Mouse (Mus musculus) kidney, adult 8-10 months (tissue): ENCODE measurements at regions not wholly inside any gene's neighbourhood (a gene's known extent, or its start where the extent isn't known, plus 50 kb on each side); places are given as distances from the start of the nearest gene placed in this dataset.

Source experiments
- DNase-seq, 2 experiments: peaks; one replicate each; pipeline ENCODE4 v3.0.0; 2022

- DNase-seq = no peak
Observed at GRCm38 (mm10) chr4:124057607-124058006, 139.8 kb upstream of the 4930535I16Rik start.

DNA sequence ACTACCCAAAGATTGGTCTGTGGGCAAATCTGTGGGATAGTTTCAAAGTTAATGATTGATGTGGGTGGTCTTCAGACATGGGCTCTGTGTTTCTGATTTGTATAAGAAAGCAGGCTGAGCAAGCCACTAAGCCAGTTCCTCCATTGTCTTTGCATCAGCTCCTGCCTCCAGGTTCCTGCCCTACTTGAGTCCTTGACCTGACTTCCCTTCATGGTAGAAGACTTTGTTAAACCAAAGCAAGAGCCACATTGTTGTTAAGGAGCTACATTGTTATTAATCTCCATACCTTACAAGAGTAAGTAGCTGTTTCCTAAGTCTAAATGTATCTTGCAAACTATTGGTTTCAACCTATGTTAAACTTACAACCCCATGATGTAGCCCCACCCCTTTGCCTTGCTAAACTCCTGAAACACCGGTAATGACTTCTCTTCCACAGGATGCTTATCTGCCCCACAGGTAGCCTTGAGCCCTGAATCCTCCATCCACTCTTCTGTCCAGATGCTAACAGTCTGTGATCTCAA is 136.5 kb upstream of the 4930535I16Rik start:
- no peak for DNase-seq

GRCm38 (mm10) chr4:124053340-124054038 is 135.7 kb upstream of the 4930535I16Rik start:
- no peak for DNase-seq

DNA sequence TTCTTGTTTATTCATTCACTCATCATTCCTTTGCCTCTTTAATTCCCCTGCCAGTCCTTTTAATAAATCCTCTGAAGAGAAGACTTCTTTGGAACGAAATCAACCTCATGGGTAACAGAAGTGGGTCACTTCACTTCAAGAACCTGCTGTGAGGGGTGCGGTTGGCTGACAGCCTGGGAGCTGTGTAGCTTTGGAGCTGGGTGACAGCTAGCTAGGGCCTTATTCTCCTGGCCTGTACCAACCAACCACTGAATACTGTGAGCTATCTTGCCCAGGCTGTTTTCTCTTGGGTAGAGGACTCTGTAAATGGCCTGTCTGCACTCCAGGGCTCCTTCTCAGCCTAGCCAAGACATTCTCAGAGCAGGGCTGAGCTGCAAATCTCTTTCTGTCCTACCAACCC is 134.6 kb upstream of the 4930535I16Rik start:
- DNase-seq = no peak

GRCm38 (mm10) chr4:124048348-124048831 is 130.6 kb upstream of the 4930535I16Rik start:
- DNase-seq = peak in 1 of 2 experiments; percentile 2

GRCm38 (mm10) chr4:124047898-124048297 is 130.1 kb upstream of the 4930535I16Rik start:
- no peak for DNase-seq

- no peak for DNase-seq
Observed at GRCm38 (mm10) chr4:124036483-124036882, 118.7 kb upstream of the 4930535I16Rik start.

DNA sequence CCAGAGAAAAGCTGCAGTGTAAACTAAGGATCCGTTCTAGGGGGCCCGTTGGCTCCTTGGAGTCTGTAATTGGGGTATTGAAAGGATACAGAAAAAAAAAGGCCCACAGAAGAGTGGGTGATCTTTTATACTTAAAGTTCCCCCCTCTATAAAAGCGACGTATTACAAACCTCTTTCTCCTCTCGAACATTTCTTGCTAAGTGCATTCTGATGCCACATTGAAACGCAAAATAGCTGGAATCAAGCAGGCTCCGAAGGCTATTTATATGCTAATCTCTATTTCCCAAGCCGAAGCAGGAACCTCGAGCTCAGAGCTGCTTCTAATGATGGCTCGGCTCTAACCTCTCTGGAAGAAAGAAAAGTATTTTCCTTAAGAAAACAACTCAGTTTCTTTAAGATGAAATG is 117.8 kb upstream of the 4930535I16Rik start:
- no peak for DNase-seq

DNA sequence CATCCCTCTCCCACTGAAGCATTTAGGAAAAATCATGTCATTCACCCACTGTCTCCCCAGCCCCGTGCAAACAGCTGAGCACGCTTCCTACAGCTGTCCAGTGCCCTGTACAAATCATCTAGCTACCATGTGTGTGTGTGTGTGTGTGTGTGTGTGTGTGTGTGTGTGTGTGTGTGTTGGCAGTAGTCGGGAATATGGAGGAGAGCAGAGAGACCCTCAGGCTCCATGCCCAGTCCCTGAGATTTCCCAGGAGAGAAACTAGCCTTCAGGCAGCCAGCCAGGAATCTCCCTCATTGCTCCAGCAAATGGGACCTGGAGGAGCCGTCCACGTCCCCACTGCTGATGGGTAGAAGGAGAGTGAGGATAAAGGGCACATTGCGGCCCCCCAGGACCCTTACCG is 117.4 kb upstream of the 4930535I16Rik start:
- no peak for DNase-seq

DNA sequence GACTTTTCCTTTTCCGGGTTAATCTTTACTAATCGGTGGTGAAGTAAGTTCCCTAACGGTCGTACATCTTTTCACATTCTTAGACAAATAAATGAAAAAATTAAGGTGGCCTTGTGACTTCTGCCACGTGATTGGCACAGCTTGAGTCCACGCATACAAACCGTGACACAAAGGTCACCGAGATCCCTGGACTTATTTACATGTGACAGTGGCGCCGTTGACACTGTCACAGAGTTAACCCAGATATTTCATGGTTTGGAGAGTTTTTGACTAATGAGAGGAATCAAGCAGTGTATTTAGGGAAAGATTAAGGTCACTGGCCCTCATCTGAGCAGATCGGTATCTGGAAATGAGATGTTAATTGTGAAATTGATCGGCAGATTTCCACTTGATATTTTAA is 110.2 kb upstream of the 4930535I16Rik start:
- no peak for DNase-seq

DNA sequence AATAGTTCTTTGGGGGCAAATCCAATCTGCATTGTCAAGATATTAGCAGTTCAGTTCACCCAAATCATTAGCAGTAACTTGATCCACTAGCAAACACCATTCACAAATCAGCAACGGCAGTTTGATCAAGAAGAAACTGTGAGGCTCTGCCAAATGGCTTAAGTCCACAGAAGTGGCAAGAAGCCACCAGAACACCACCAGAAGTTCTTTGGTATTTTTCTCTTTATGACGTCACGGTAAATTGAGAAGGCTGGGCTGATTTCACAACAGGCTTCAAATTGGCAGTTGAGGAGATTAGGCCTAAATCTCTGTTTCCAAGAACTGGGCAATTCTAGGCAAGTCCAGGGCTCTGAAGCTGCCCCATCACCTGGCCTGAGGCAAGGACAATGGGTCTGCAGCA is 98.6 kb upstream of the 4930535I16Rik start:
- DNase-seq = no peak

- no peak for DNase-seq
Observed at GRCm38 (mm10) chr4:124015323-124015722, 97.5 kb upstream of the 4930535I16Rik start.

DNA sequence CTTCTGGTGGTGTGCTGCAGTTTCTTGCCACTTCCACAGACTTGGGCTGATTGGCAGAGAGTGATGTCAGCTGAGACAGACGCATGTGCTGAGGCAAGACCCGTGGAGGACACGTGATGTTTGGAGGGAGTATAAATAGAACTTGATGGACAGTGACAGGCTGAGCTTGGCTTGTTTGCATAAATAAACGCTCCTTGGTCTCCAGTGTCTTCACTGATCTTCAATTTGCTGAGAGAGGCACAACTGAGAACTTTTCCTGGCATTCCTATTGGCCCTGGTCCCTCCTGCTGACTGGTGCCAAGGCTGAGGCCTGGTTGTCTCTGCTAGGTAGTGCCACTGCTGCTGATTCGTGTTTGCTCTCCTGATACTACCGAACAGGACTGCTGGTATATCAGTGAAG is 94.6 kb upstream of the 4930535I16Rik start:
- no peak for DNase-seq

GRCm38 (mm10) chr4:124008725-124009124 is 90.9 kb upstream of the 4930535I16Rik start:
- no peak for DNase-seq

DNA sequence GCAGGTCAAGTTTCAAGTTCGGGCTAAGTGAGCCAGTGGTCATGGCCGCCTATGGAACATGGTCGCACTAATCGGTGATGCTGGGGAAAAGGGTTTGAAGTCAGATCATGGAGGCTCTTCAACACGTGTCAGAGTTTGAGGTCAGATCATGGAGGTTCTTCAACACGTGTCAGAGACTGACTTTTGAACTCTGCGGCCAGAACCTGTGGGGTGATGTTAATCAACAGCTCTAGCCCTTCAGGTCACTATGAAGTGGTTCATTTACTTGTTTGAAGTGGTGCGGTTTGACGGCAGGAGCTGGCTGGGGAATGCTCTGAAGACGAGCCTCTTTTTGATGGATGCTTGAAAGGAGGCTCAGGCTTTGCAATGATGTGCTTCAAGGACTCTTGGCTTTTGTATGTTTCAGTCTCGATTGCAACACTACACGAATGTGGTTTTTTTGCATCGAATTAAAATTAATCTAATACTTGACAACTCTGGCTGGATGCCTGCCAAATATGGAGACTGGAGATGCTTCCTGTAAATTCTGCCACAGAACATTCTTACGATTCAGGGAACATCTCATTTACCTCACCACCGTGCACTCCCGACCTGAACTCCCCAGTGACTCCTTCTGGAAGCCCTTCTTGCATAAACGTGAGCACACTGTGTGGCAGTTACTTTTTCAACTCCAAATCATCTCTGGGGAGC is 87.9 kb upstream of the 4930535I16Rik start:
- peak; percentile 27 to 61 for DNase-seq

DNA sequence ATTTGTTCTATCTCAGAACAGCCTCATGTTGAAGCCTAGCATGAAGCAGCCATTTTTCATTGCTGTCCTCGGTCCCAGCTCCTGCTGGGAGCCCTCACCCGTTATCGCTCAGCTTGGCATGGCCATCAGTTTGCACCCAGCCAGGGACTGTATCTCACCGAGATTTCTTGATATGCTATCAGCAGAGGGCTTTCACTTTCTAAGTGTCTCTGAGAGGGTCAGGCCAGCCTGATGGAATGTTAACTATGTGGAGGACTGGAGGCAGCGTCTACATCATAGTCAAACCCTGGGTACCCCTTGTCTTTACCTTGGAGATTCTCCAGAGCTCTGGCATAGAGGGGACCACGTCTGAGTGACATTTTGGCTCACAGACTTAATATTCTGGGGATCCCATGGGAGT is 84.9 kb upstream of the 4930535I16Rik start:
- DNase-seq = no peak

- DNase-seq = no peak
Observed at GRCm38 (mm10) chr4:124002105-124002504, 84.3 kb upstream of the 4930535I16Rik start.

GRCm38 (mm10) chr4:123995815-123996214 is 78.0 kb upstream of the 4930535I16Rik start:
- DNase-seq = no peak

- DNase-seq = no peak
Observed at GRCm38 (mm10) chr4:123991223-123991622, 73.4 kb upstream of the 4930535I16Rik start.

DNA sequence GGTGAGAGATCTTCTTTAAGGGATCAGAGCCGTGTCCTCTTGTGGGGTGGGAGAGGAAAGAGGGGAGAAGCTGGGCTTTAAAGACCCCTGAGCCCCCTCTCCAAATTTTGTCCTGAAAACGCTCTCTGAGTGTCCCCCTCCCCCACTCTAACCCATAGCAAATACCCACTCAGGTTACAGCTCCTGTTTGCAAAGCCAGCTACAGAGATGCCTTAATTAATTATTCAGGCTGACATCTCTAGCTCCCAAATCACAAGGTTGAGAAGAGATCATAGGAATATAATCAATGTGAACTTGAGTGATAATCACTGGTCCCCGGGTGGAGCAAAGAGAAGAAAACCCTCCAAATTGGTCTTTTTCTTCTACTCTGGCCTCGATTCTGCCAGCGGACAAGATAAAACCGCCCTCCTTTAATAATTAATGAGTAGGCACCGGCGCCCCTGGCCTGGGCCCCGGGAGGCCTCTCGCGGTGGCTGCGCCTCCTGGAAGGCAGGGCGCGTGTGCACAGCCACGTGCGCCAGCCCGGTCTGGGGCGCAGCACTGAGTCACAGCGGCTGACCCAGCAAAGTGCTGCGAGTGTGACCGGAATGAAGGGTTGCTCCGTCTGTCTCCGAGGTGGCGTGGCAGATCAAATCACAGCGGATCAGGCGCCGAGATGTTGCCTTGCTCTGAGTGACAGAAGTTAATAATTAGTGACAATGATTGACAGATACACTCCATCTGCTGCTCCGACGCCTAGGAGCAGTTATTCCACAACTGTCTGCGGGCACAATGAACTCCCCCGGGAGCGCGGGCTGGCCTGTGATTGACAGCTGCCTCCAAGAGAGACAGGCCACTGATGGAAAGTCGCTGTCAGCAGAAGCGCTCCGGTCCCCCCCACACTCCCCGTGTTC is 72.7 kb upstream of the 4930535I16Rik start:
- DNase-seq = peak; percentile 71 to 82
